Mouse (Mus musculus) forebrain, embryonic 12.5 days (tissue): ENCODE measurements around the gene Sesn3. TPM values are rescaled to one million over a fixed set of nuclear protein-coding genes. Genes with fewer than 3 reads are reported as not detected.
"Not testable (repeated sequence)": the region's sequence is repeated elsewhere in the genome, so short reads cannot be mapped to it uniquely, and the experiment has no call there.

Experiments used
- ATAC-seq: fragments of 200-750 bp; cut with Nextera tagmentation; 2 replicates; pipeline ENCODE4 v1.8.0; 2017; ENCODE audit warnings: moderate TSS enrichment; ENCODE audit not compliant: low FRiP score
- H3K27ac ChIP-seq: fragments of 300-500 bp; sonication (generic); 2 replicates; pipeline ENCODE4 v1.5.1; 2016; ENCODE audit warnings: mild to moderate bottlenecking
- H3K27me3 ChIP-seq: fragments of 300-500 bp; sonication (generic); 2 replicates; pipeline ENCODE4 v1.6.1; 2016; ENCODE audit warnings: mild to moderate bottlenecking
- H3K36me3 ChIP-seq: fragments of 300-500 bp; sonication (generic); replicated peaks from 2 replicates; pipeline ENCODE4 v1.6.1; 2016; ENCODE audit warnings: mild to moderate bottlenecking
- H3K4me1 ChIP-seq: fragments of 300-500 bp; sonication (generic); 2 replicates; pipeline ENCODE4 v1.6.1; 2016
- H3K4me2 ChIP-seq: fragments of 300-500 bp; sonication (generic); 2 replicates; pipeline ENCODE4 v1.6.1; 2016; ENCODE audit warnings: mild to moderate bottlenecking, moderate library complexity
- H3K4me3 ChIP-seq: fragments of 300-500 bp; sonication (generic); replicated peaks from 2 replicates; pipeline ENCODE4 v1.5.1; 2016; ENCODE audit warnings: mild to moderate bottlenecking
- H3K9ac ChIP-seq: fragments of 300-500 bp; sonication (generic); 2 replicates; pipeline ENCODE4 v1.6.1; 2016; ENCODE audit warnings: mild to moderate bottlenecking
- H3K9me3 ChIP-seq: fragments of 300-500 bp; sonication (generic); 2 replicates; pipeline ENCODE4 v1.6.1; 2016
- WGBS: fragments of 180-500 bp; shearing (Covaris S2); methylation state at CpG from one replicate; pipeline ENCODE4 v1.1.7; 2016; 5-methylcytosine and 5-hydroxymethylcytosine counted together
- polyA plus RNA-seq: library from polyadenylated mRNA; unstranded; fragments of >200 nt; fragmentation: Nextera tagmentation; extraction: Ambion mirVana; gene quantifications from 2 replicates; pipeline ENCODE4 v1.2.1, GENCODE M21; 2016

The Sesn3 gene
- polyA plus RNA-seq, 1 experiment from 2014 or later, result 20.3 TPM

- no peak overlapping the region for H3K4me3 ChIP-seq
- ATAC-seq, result no peak
- WGBS, result 88% methylated on average over 3 of the region's 3 CpGs
Measured at GRCm38 (mm10) chr9:14336901-14337300, 62.0 kb downstream of the Sesn3 start.

DNA sequence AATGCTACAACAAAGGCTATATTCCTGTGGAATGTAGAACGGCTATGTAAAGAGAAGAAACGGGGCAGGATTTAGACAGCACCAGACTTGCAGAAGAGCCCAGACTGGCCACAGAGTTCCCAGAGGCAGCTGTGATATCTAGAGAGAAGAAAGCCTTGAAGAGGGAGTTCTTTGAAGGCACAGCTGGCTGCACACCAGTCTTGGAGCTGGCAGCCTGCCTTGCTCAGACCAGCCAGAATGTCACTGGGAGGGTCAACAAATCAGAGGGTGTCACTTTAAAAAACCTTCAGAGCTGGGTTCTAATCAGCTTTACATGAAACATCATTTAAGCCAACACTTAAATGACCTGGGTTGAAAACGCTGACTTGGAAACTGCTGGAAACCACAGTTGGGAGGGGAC is 63.8 kb downstream of the Sesn3 start:
- no peaks in the 10 kb centered on the region for H3K27me3 ChIP-seq
- H3K9me3 ChIP-seq, result no peaks in the 10 kb centered on the region
- no peak for ATAC-seq
- H3K4me3 ChIP-seq, result no peak overlapping the region
- no peak overlapping the region for H3K9ac ChIP-seq
- H3K4me2 ChIP-seq, result no peak overlapping the region
- H3K36me3 ChIP-seq, result no peaks in the 10 kb centered on the region
- no peaks in the 10 kb centered on the region for H3K4me1 ChIP-seq
- no peak overlapping the region for H3K27ac ChIP-seq
- WGBS, result 69% methylated on average over 3 of the region's 3 CpGs

More at GRCm38 (mm10) chr9:14336901-14337300, 62.0 kb downstream of the Sesn3 start:
- Histone ChIP-seq H3K27me3 (no peaks in the 10 kb centered on the region), H3K36me3 (no peaks in the 10 kb centered on the region), H3K4me2 (no peak overlapping the region), H3K27ac (no peak overlapping the region), H3K9ac (no peak overlapping the region), H3K4me1 (no peaks in the 10 kb centered on the region), H3K9me3 (no peaks in the 10 kb centered on the region)

- WGBS, result 58% methylated on average over 4 of the region's 4 CpGs
- peak; percentile 81 for ATAC-seq
Measured at GRCm38 (mm10) chr9:14342041-14342668, 67.3 kb downstream of the Sesn3 start.

DNA sequence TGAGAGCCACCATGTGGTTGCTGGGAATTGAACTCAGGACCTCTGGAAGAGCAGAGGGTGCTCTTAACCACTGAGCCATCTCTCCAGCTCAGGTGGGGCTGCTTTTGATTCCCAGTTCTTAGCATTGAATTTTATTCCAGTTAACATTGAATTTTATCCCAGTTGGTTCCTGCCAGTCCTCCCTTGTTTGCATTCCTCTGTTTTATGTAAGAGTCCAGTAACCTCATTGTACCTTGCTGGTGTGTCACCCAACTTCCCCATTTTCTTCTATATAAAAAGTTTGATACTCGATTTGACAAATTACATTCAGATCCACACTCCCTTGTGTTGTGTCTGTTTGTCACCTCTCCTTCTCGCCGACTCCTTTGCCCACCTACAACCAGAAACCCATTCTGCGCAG is 71.0 kb downstream of the Sesn3 start:
- 89% methylated on average over 4 of the region's 4 CpGs for WGBS
- H3K9ac ChIP-seq, H3K36me3 ChIP-seq, H3K4me1 ChIP-seq, H3K4me3 ChIP-seq, ATAC-seq, H3K27me3 ChIP-seq, H3K4me2 ChIP-seq, H3K27ac ChIP-seq, H3K9me3 ChIP-seq: not testable (repeated sequence)

More at GRCm38 (mm10) chr9:14342041-14342668, 67.3 kb downstream of the Sesn3 start:
- no peaks in the 10 kb centered on the region for H3K9me3 ChIP-seq
- no peaks in the 10 kb centered on the region for H3K27me3 ChIP-seq
- no peak overlapping the region for H3K4me3 ChIP-seq
- no peak overlapping the region for H3K27ac ChIP-seq
- H3K9ac ChIP-seq, result no peak overlapping the region
- H3K4me2 ChIP-seq, result no peak overlapping the region
- no peaks in the 10 kb centered on the region for H3K36me3 ChIP-seq
- no peaks in the 10 kb centered on the region for H3K4me1 ChIP-seq

DNA sequence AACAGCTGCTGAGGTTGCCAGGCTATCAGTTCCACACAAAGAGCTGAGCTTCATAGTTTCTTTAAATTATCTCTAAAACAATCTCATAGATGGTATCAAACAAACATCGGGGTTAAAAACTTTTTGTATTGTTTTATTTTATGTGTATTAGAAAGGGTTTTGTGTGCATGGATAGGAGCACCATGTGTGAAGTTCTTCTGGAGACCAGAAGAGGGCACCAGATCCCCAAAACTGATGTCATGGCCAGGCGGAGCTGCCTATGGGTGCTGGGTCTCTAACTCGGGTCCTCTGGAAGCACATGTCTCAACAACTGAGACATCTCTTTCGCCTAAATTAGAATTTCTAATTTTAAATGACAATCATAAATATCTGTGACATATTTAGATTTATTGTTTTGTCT is 73.5 kb downstream of the Sesn3 start:
- H3K9me3 ChIP-seq, result no peaks in the 10 kb centered on the region
- H3K4me2 ChIP-seq, result no peak overlapping the region
- no peak for ATAC-seq
- H3K27ac ChIP-seq, result no peak overlapping the region
- no peak overlapping the region for H3K9ac ChIP-seq
- no peaks in the 10 kb centered on the region for H3K4me1 ChIP-seq
- 58% methylated on average over 4 of the region's 4 CpGs for WGBS
- no peak overlapping the region for H3K4me3 ChIP-seq
- no peaks in the 10 kb centered on the region for H3K27me3 ChIP-seq
- H3K36me3 ChIP-seq, result no peaks in the 10 kb centered on the region

DNA sequence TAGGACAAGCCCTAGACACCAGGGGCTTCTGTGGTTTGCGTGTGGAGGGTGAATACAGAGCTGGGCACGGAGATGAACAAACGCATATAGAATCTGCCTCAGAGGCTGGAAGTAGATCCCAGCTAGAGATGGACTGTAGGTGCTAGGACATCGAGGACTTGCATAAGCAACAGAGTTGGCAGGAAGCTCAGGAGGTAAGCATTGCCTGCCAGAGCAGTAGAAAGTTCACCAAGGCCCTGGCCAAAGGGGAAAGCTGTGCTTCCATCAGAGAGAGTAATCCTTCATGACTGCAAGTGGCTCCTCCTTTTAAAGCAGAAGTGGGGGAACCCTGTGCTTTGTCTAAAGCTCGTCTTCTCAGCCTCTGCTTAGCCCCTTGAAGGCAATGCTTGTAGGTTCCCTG is 74.5 kb downstream of the Sesn3 start:
- Histone ChIP-seq H3K9me3 (no peaks in the 10 kb centered on the region), H3K4me1 (no peaks in the 10 kb centered on the region), H3K4me3 (no peak overlapping the region), H3K4me2 (no peak overlapping the region), H3K9ac (no peak overlapping the region), H3K27ac (no peak overlapping the region), H3K27me3 (no peaks in the 10 kb centered on the region), H3K36me3 (no peaks in the 10 kb centered on the region)
- ATAC-seq, result no peak
- WGBS, result 87% methylated on average over 5 of the region's 5 CpGs

- no peak for ATAC-seq
- Histone ChIP-seq H3K4me3 (no peak overlapping the region), H3K4me2 (no peak overlapping the region), H3K9me3 (no peaks in the 10 kb centered on the region), H3K27me3 (no peaks in the 10 kb centered on the region), H3K36me3 (no peaks in the 10 kb centered on the region), H3K4me1 (0 out of 2 replicates have a peak, but pooled peaks cover 4% of the 10 kb centered on the region), H3K27ac (no peak overlapping the region), H3K9ac (no peak overlapping the region)
- WGBS, result 78% methylated on average over 2 of the region's 2 CpGs
Measured at GRCm38 (mm10) chr9:14350787-14351186, 75.9 kb downstream of the Sesn3 start.

- Histone ChIP-seq H3K4me2 (no peak overlapping the region), H3K9ac (no peak overlapping the region), H3K36me3 (no peaks in the 10 kb centered on the region), H3K4me3 (no peak overlapping the region), H3K27me3 (no peaks in the 10 kb centered on the region), H3K27ac (no peak overlapping the region), H3K9me3 (no peaks in the 10 kb centered on the region), H3K4me1 (0 out of 2 replicates have a peak, but pooled peaks cover 4% of the 10 kb centered on the region)
- WGBS, result 90% methylated on average over 1 of the region's 1 CpGs
- no peak for ATAC-seq
Measured at GRCm38 (mm10) chr9:14352337-14352736, 77.5 kb downstream of the Sesn3 start.

DNA sequence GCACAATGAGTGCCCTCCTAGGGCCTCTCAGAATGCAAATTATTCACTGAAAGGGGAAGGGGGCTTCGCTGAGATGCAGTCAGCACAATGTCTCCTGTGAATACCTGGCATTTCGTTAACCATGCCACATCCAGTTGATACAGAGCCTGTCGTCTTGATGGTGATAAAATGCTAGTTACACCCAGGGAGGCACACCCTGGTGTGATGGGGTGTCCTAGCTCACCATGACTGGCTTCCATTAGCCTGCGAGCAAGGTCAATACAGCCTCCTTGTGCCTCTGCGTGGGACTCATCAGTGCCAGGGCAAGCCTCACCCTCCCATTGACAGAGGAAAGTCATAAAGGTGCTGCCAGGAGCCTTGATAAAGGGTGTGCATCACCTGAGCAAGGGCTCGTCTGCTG is 80.0 kb downstream of the Sesn3 start:
- Histone ChIP-seq H3K4me2 (no peak overlapping the region), H3K27ac (no peak overlapping the region), H3K36me3 (no peaks in the 10 kb centered on the region), H3K27me3 (no peaks in the 10 kb centered on the region), H3K4me3 (no peak overlapping the region), H3K9me3 (no peaks in the 10 kb centered on the region), H3K9ac (no peak overlapping the region), H3K4me1 (0 out of 2 replicates have a peak, but pooled peaks cover 4% of the 10 kb centered on the region)
- 56% methylated on average over 6 of the region's 6 CpGs for WGBS
- no peak for ATAC-seq

- 89% methylated on average over 4 of the region's 4 CpGs for WGBS
- no peak overlapping the region for H3K4me3 ChIP-seq
- 0 out of 2 replicates have a peak, but pooled peaks cover 4% of the 10 kb centered on the region for H3K4me1 ChIP-seq
- H3K9me3 ChIP-seq, result no peaks in the 10 kb centered on the region
- no peaks in the 10 kb centered on the region for H3K36me3 ChIP-seq
- H3K9ac ChIP-seq, result no peak overlapping the region
- H3K27me3 ChIP-seq, result no peaks in the 10 kb centered on the region
- ATAC-seq, result no peak
- H3K27ac ChIP-seq, result no peak overlapping the region
- H3K4me2 ChIP-seq, result no peak overlapping the region
Measured at GRCm38 (mm10) chr9:14357033-14357432, 82.2 kb downstream of the Sesn3 start.

DNA sequence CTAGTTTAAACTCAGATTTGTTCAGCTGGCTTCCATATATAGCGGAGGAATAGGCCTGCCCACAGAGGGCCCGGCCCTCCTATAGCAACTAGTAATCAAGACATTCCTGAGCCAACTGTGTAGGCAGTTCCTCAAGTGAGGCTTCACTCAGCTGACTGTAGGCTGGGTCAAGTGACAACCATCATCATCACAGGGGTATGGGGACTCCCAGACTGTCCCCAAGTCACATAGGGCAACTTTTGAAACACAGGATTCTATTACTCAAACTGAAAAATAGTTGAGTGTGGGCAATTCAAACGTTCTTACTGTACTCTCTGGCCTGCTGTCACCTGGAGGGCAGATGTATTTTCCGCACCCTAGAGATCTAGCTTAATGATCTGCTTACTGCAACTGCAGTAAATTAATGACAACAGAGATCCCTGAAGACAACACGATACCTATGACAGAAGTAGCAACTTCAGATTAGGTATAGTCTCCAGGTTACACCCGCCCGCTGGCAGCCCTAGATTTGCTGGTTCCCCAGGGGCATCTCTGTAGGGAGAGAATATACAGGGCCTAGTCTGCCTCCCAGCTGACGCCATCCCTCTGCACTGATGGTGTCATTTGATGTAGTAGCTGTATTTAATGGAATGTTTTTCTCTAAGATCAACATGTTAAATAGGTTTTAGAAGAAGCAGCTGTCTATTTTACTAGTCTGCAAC is 87.4 kb downstream of the Sesn3 start:
- no peak overlapping the region for H3K27ac ChIP-seq
- H3K4me2 ChIP-seq, result no peak overlapping the region
- H3K27me3 ChIP-seq, result no peaks in the 10 kb centered on the region
- WGBS, result 91% methylated on average over 8 of the region's 8 CpGs
- H3K9ac ChIP-seq, result no peak overlapping the region
- no peaks in the 10 kb centered on the region for H3K4me1 ChIP-seq
- H3K4me3 ChIP-seq, result no peak overlapping the region
- ATAC-seq, result no peak
- no peaks in the 10 kb centered on the region for H3K36me3 ChIP-seq
- no peaks in the 10 kb centered on the region for H3K9me3 ChIP-seq

DNA sequence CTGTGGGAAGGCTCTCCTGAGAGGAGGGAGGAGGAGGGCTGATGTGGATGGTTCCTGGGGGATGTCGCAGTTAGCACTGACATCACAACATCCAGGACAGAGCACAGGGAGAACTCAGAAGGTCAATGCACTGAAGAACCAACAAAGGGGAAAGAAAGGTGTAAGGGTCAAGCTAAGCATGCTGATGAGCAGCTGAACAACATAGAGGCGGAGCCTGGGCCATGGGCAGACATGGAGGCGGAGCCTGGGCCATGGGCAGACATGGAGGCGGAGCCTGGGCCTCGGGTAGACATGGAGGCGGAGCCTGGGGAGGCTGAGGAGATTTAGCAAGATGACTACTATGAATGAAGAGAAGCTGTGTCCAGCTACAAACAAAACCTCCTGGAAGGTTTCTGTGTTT is 88.7 kb downstream of the Sesn3 start:
- no peak overlapping the region for H3K4me2 ChIP-seq
- H3K9me3 ChIP-seq, result no peaks in the 10 kb centered on the region
- no peaks in the 10 kb centered on the region for H3K4me1 ChIP-seq
- H3K27me3 ChIP-seq, result no peaks in the 10 kb centered on the region
- H3K27ac ChIP-seq, result no peak overlapping the region
- H3K36me3 ChIP-seq, result no peaks in the 10 kb centered on the region
- no peak overlapping the region for H3K4me3 ChIP-seq
- peak; percentile 46; the same call in 1 of the 2 replicates for ATAC-seq
- 85% methylated on average over 6 of the region's 6 CpGs for WGBS
- H3K9ac ChIP-seq, result no peak overlapping the region

GRCm38 (mm10) chr9:14364719-14365118 is 89.9 kb downstream of the Sesn3 start:
- H3K9ac ChIP-seq, result no peak overlapping the region
- no peaks in the 10 kb centered on the region for H3K27me3 ChIP-seq
- H3K27ac ChIP-seq, result no peak overlapping the region
- ATAC-seq, result no peak
- 96% methylated on average over 9 of the region's 9 CpGs for WGBS
- no peaks in the 10 kb centered on the region for H3K4me1 ChIP-seq
- H3K36me3 ChIP-seq, result no peaks in the 10 kb centered on the region
- H3K9me3 ChIP-seq, result no peaks in the 10 kb centered on the region
- no peak overlapping the region for H3K4me3 ChIP-seq
- H3K4me2 ChIP-seq, result no peak overlapping the region
